Mouse (Mus musculus) liver, postnatal 0 days (tissue): Measurements from ENCODE around the gene Asb16. TPM values are rescaled to one million over a fixed set of nuclear protein-coding genes. Genes with fewer than 3 reads are reported as not detected.
"Not testable (repeated sequence)": the region's sequence is repeated elsewhere in the genome, so short reads cannot be mapped to it uniquely, and the experiment has no call there.

ENCODE experiments used
- ATAC-seq: fragments of 200-750 bp; cut with Nextera tagmentation; 2 replicates; pipeline ENCODE4 v1.8.0; 2017; ENCODE audit warnings: mild to moderate bottlenecking, moderate library complexity
- DNase-seq: peaks from one replicate; pipeline ENCODE4 v3.0.0-alpha.2; 2016
- H3K27ac ChIP-seq: fragments of 300-500 bp; sonication (generic); 2 replicates; pipeline ENCODE4 v1.5.1; 2014; ENCODE audit warnings: antibody characterized with exemption, moderate library complexity, mild to moderate bottlenecking, low read depth
- H3K27me3 ChIP-seq: fragments of 300-500 bp; sonication (generic); 2 replicates; pipeline ENCODE4 v1.6.1; 2014; ENCODE audit warnings: low read length, control low read depth, mixed read lengths; ENCODE audit not compliant: insufficient read depth
- H3K36me3 ChIP-seq: fragments of 300-500 bp; sonication (generic); replicated peaks from 2 replicates; pipeline ENCODE4 v1.6.1; 2014; ENCODE audit warnings: mild to moderate bottlenecking, control low read depth, low read length, moderate library complexity, mixed read lengths; ENCODE audit not compliant: insufficient read depth
- H3K4me1 ChIP-seq: fragments of 300-500 bp; sonication (generic); 2 replicates; pipeline ENCODE4 v1.6.1; 2014; ENCODE audit warnings: antibody characterized with exemption, mild to moderate bottlenecking, control low read depth; ENCODE audit not compliant: insufficient read depth
- H3K4me2 ChIP-seq: fragments of 300-500 bp; sonication (generic); 2 replicates; pipeline ENCODE4 v1.6.1; 2014; ENCODE audit warnings: low read depth, mild to moderate bottlenecking, low read length, moderate library complexity, mixed read lengths
- H3K4me3 ChIP-seq: fragments of 300-500 bp; sonication (generic); 2 replicates; pipeline ENCODE4 v1.5.1; 2014; ENCODE audit warnings: low read depth, low read length
- H3K9ac ChIP-seq: fragments of 300-500 bp; sonication (generic); replicated peaks from 2 replicates; pipeline ENCODE4 v1.6.1; 2014; ENCODE audit warnings: mild to moderate bottlenecking, moderate library complexity
- H3K9me3 ChIP-seq: fragments of 300-500 bp; sonication (generic); 2 replicates; pipeline ENCODE4 v1.6.1; 2016; ENCODE audit warnings: mild to moderate bottlenecking, control low read depth, low read length, mixed read lengths
- CTCF ChIP-seq: sonication (generic); IDR thresholded peaks from 2 replicates; pipeline ENCODE4 v1.5.1; 2016; ENCODE audit warnings: antibody characterized with exemption, low read depth
- EP300 ChIP-seq: IDR thresholded peaks from 2 replicates; pipeline ENCODE4 v1.6.1; 2016; ENCODE audit warnings: antibody characterized with exemption, low read depth, mild to moderate bottlenecking
- WGBS: fragments of 180-500 bp; shearing (Covaris S2); extraction: QIAGEN DNeasy Blood & Tissue Kit; methylation state at CpG from one replicate; pipeline ENCODE4 v1.1.7; 2014; ENCODE audit not compliant: insufficient replicate concordance; 5-methylcytosine and 5-hydroxymethylcytosine counted together
- polyA plus RNA-seq: library from polyadenylated mRNA; unstranded; fragments of >200 nt; fragmentation: Nextera tagmentation; extraction: Ambion mirVana; gene quantifications from 2 replicates; pipeline ENCODE4 v1.2.1, GENCODE M21; 2015

The Asb16 gene
- polyA plus RNA-seq, 1 experiment from 2014 or later, result not detected

GRCm38 (mm10) chr11:102277754-102278153 is 9.2 kb downstream of the Asb16 start:
- H3K9me3 ChIP-seq, result no peaks in the 10 kb centered on the region
- ATAC-seq (no peak), DNase-seq (no peak)
- no peaks in the 10 kb centered on the region for H3K36me3 ChIP-seq
- H3K27me3 ChIP-seq, result no peaks in the 10 kb centered on the region
- peaks cover 9% of the 10 kb centered on the region; the same call in 1 of the 2 replicates for H3K4me1 ChIP-seq
- H3K27ac ChIP-seq, result no peak overlapping the region
- 85% methylated on average over 9 of the region's 12 CpGs for WGBS
- TF ChIP-seq EP300 (no peak), CTCF (no peak)
- no peak overlapping the region for H3K9ac ChIP-seq
- H3K4me3 ChIP-seq, result no peak overlapping the region
- no peak overlapping the region for H3K4me2 ChIP-seq

GRCm38 (mm10) chr11:102279595-102279994 is 11.1 kb downstream of the Asb16 start:
- no peaks in the 10 kb centered on the region for H3K36me3 ChIP-seq
- no peak overlapping the region for H3K4me3 ChIP-seq
- H3K9me3 ChIP-seq, result no peaks in the 10 kb centered on the region
- H3K4me1 ChIP-seq, result peaks cover 12% of the 10 kb centered on the region; the same call in 1 of the 2 replicates
- H3K27ac ChIP-seq, result no peak overlapping the region
- no peak overlapping the region for H3K4me2 ChIP-seq
- ATAC-seq (no peak), DNase-seq (no peak)
- 88% methylated on average over 3 of the region's 3 CpGs for WGBS
- H3K27me3 ChIP-seq, result no peaks in the 10 kb centered on the region
- no peak for TF ChIP-seq EP300
- no peak for TF ChIP-seq CTCF
- H3K9ac ChIP-seq, result no peak overlapping the region

- not testable (repeated sequence) for H3K27me3 ChIP-seq, ATAC-seq, H3K4me3 ChIP-seq, H3K36me3 ChIP-seq, H3K27ac ChIP-seq, H3K9ac ChIP-seq, DNase-seq, H3K4me2 ChIP-seq, H3K9me3 ChIP-seq
- WGBS, result 57% methylated on average over 6 of the region's 6 CpGs
- peaks cover 12% of the 10 kb centered on the region; the same call in 1 of the 2 replicates for H3K4me1 ChIP-seq
These were observed 11.7 kb downstream of the Asb16 start for GRCm38 (mm10) chr11:102280267-102280666.

GRCm38 (mm10) chr11:102283922-102284321 is 15.4 kb downstream of the Asb16 start:
- no peak for ATAC-seq
- no peak overlapping the region for H3K27ac ChIP-seq

GRCm38 (mm10) chr11:102284501-102285094 is 16.1 kb downstream of the Asb16 start, which contains the start of gene Tmub2:
TSS of gene Tmub2 (plus strand) at chr11:102284931.
- ATAC-seq (peak; percentile 95), DNase-seq (peak; percentile 97)
- WGBS, result under 1% methylated on average over 32 of the region's 32 CpGs
- Histone ChIP-seq H3K9ac (peak within 1 kb of the TSS; percentile 91), H3K4me1 (peaks cover 15% of the 10 kb centered on the region), H3K4me2 (peak within 1 kb of the TSS; percentile 95), H3K4me3 (peak within 1 kb of the TSS; percentile 90), H3K36me3 (peaks cover 17% of the 10 kb centered on the region), H3K27me3 (no peaks in the 10 kb centered on the region), H3K27ac (peak within 1 kb of the TSS; percentile 87), H3K9me3 (no peaks in the 10 kb centered on the region)
- peak; percentile 74; the same call in 1 of the 2 replicates for TF ChIP-seq EP300
- no peak for TF ChIP-seq CTCF

More at GRCm38 (mm10) chr11:102283922-102284321, 15.4 kb downstream of the Asb16 start:
- no peak for DNase-seq
- peak overlapping the region; percentile 90; the same call in 1 of the 2 replicates for H3K4me3 ChIP-seq
- no peaks in the 10 kb centered on the region for H3K27me3 ChIP-seq
- peaks cover 15% of the 10 kb centered on the region for H3K4me1 ChIP-seq
- H3K4me2 ChIP-seq, result peak overlapping the region; percentile 68
- H3K9me3 ChIP-seq, result no peaks in the 10 kb centered on the region
- peak overlapping the region; percentile 42; the same call in 1 of the 2 replicates for H3K9ac ChIP-seq
- no peak for TF ChIP-seq EP300
- no peak for TF ChIP-seq CTCF
- peaks cover 15% of the 10 kb centered on the region for H3K36me3 ChIP-seq
- 79% methylated on average over 6 of the region's 6 CpGs for WGBS

- Histone ChIP-seq H3K9me3 (no peaks in the 10 kb centered on the region), H3K27me3 (no peaks in the 10 kb centered on the region), H3K9ac (peak overlapping the region; percentile 91), H3K4me1 (peaks cover 15% of the 10 kb centered on the region), H3K4me2 (peak overlapping the region; percentile 95), H3K27ac (peak overlapping the region; percentile 87), H3K36me3 (peaks cover 24% of the 10 kb centered on the region), H3K4me3 (peak overlapping the region; percentile 90)
- ATAC-seq (peak; percentile 71), DNase-seq (no peak)
- 2% methylated on average over 31 of the region's 31 CpGs for WGBS
- TF ChIP-seq CTCF, result no peak
- TF ChIP-seq EP300, result no peak
These were observed 16.7 kb downstream of the Asb16 start for GRCm38 (mm10) chr11:102285095-102285834.
